Mouse (Mus musculus) right cerebral cortex, postnatal 36 days (tissue): ENCODE results near the gene Jade2.
"Not testable (repeated sequence)": the region's sequence is repeated elsewhere in the genome, so short reads cannot be mapped to it uniquely, and the experiment has no call there.

ENCODE experiments used
- DNase-seq, 2 experiments: peaks; one replicate each; pipeline ENCODE4 v3.0.0; 2022; ENCODE audit warnings: low spot score in 2 of 2, mixed read lengths in 1 of 2

The Jade2 gene

GRCm38 (mm10) chr11:51796272-51796671, 61.2 kb downstream of the Jade2 start:
- DNase-seq = no peak

DNA sequence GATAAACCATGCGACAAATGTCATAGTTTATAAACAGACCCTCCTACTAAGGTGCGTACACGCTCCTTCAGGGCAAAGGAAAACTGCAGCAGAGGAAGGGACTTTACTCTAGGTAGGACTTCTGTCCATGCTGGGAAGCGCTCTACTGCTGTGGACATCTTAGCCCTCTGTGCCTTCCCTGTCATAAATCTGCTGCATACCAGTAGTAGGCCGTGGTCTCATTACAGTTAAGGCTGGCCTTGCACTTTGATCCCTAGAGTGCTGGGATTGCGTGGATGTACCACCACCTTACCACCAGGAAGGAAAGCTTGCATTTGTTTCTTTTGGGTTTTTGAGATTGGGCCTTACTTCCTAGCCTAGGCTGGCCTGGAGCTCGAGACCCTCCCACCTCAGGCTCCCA, 66.8 kb downstream of the Jade2 start:
- DNase-seq = no peak

DNA sequence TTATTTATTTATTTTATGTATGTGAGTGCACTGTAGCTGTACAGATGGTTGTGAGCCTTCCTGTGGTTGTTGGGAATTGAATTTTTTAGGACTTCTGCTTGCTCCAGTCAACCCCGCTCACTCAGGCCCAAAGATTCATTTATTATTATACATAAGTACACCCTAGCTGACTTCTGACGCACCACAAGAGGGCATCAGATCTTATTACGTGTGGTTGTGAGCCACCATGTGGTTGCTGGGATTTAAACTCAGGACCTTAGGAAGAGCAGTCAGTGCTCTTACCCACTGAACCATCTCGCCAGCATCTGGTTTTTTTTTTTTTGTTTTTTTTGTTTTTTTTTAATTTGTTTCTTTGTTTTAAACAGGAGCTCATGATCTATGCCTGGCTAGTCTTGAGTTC, 67.7 kb downstream of the Jade2 start:
- DNase-seq = not testable (repeated sequence)

DNA sequence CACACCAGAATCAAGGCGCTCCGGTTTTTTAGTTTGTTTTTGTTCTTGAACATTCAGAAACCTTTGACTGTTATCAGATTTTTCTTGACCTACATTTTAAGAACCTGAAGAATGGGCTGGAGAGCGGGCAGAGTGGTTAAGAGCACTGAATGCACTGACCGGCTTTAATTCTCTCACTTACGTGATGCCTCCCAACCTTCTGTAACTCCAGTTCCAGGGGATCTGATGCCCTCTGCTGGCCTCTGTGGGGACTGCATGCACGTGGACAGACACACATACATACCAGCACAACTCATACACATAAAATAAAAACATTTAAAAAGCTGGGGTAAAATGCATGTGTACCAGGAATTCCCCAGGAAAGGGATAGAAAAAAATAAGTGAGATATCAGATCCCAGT, 71.5 kb downstream of the Jade2 start:
- DNase-seq = no peak

DNA sequence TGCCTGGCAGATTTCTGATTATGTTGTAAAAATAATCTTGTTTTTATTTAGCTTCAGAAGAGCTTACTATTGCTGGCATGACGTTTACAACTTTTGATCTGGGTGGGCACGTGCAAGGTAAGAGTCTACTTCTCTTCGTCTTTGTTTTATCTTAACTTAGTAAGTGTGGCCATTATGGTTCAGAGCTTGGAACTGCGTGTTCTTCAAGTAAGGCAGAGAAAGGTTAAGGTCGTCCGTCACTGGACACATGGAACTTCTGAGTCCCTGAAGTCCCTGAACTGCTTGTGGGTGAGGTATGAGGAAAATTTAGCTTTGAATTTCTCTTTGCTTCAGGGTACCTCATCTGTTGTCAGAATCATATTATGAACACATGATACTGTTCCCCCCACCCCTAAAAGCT, 74.7 kb downstream of the Jade2 start:
- DNase-seq = no peak

DNA sequence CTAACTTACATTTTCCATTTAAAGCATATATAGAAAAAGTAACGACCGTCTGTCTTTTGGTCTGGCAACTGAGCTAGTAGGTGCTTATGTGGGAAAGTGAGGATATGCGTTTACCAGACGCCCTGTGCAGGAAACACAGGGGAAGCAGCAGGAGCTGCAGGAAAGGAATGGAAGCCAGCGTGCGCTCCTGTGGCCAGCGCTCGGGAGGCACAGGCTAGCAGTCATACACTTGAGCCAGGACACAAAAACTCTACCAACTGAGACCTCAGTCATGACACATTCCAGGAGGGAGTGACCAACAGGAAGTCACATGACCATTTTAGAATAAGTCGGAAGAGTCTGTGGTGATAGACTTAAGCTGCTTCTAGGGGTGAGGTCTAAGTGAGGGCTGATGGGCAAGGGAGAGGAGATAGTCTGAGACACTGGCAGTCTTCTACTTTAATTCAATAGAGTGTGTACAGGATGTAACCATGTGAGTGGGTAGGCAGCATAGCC, 76.6 kb downstream of the Jade2 start:
- no peak for DNase-seq

DNA sequence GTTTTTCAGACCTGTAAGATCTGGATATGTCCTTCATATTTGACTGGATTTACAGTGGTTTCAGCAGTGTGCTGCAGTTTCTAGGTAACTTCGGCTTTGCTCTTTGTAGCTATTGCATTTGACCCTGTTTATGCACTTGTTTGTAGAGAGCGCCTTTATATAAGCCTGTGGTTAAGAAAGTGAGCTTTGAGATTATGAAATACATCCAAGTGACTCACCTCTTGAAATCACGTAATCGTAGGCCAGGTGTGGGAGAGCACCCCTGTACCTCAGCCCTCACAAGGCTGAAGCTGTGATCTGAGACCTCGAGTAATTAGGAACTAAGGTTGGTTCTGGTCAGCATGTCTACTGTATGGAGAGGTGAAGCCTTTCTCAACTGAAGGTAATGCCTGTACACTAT, 80.0 kb downstream of the Jade2 start:
- no peak for DNase-seq

- DNase-seq = no peak
Measured at GRCm38 (mm10) chr11:51775507-51775906, 81.9 kb downstream of the Jade2 start.

DNA sequence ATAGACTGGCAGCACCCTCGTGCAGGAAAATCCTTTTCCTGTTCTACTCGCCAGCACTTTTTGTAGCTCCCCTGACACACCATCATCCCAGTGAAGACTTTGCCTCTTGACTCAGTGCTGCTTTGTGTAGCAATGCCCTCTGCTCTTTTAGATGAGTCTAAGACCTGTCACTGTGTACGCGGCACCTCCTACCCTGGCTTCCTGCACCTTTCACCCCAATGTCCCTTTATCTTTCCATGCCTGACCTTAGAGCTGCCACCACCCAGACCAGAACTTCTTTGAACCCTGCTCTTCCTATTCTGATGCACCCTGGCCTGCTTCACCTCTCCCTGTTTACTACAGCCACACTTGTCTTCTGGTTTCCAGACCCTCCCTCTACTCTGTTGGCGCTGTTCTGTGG, 89.2 kb downstream of the Jade2 start:
- DNase-seq = no peak

DNA sequence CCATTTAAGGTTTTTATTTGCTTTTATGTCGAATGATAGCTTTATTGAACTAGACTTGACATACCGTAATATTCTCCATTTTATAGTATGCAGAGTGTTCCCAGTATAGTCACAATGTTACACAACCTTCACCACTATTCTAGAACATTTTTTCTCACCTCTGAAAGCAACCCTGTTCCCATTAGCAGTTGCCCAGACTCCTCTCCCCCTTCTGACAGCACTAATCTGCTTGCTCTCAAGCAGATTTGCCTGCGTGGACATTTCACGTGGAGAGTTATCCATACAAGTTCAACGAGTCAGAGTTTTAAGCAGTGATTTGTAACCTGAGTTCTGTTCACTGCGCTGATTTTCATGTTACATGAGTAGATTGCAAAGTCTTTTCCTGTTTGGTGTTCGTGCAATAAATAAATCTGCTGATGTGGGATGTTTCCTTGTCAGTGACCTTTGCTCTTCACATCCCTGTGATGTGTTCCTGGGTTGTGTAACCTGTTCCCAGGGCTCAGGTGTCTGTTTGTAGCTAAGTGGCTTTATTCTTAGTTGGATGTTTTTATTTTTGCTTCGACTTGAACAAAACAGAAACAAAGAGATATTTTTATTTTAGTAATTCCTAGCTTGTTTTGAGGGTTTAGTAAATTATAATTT, 89.8 kb downstream of the Jade2 start:
- no peak for DNase-seq

DNA sequence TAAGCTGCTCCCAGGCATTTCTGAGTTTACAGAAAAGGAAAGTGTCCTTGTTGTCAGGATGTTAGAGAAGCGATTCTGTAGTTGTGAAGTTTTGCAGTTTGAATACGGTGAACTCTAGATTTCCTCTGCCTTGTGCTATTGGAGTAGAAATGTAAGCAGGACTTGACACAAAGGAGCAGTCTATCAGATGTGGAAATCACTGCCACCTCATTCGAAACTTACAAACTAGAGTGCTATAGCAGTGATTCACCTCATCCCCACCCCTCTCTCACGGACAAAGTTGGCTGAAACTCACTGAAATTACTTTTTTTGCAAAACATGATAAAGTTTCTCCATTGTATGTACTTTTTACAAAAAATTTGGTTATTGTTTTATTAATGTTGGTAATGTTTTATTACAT, 92.6 kb downstream of the Jade2 start:
- DNase-seq = no peak

- DNase-seq = no peak
Measured at GRCm38 (mm10) chr11:51763955-51764354, 93.5 kb downstream of the Jade2 start.
